Mouse (Mus musculus) liver, embryonic 14.5 days (tissue): ENCODE results near the gene Ntng2. TPM values are rescaled to one million over a fixed set of nuclear protein-coding genes. Genes with fewer than 3 reads are reported as not detected.

Experiments used
- ATAC-seq: fragments of 200-750 bp; cut with Nextera tagmentation; 2 replicates; pipeline ENCODE4 v1.8.0; 2017; ENCODE audit warnings: moderate number of reproducible peaks, mild to moderate bottlenecking, moderate library complexity; ENCODE audit not compliant: insufficient read depth
- DNase-seq, 3 experiments: peaks; one replicate each; pipeline ENCODE4 v3.0.0-alpha.2; 2012 to 2013; ENCODE audit warnings: low read depth in 3 of 3, low spot score in 3 of 3
- H3K27ac ChIP-seq: fragments of 300-500 bp; sonication (generic); 2 replicates; pipeline ENCODE4 v1.5.1; 2014; ENCODE audit warnings: moderate library complexity, mild to moderate bottlenecking, control low read depth, inconsistent platforms
- H3K27me3 ChIP-seq: fragments of 300-500 bp; sonication (generic); 2 replicates; pipeline ENCODE4 v1.6.1; 2014; ENCODE audit warnings: mild to moderate bottlenecking, low read length, moderate library complexity; ENCODE audit not compliant: control insufficient read depth, insufficient read depth
- H3K36me3 ChIP-seq: fragments of 300-500 bp; sonication (generic); replicated peaks from 2 replicates; pipeline ENCODE4 v1.6.1; 2014; ENCODE audit warnings: low read depth; ENCODE audit not compliant: control insufficient read depth, insufficient read depth
- H3K4me1 ChIP-seq, 2 experiments: fragments of 200-500 bp in 1 of 2; fragments of 300-500 bp in 1 of 2; sonication (generic) in 1 of 2; replicated peaks; 2 replicates each; pipeline ENCODE4 v1.6.1; 2012 to 2014; ENCODE audit warnings: antibody characterized with exemption in 1 of 2, inconsistent platforms in 1 of 2, low read length in 1 of 2; ENCODE audit not compliant: control insufficient read depth in 2 of 2, insufficient read depth in 2 of 2
- H3K4me2 ChIP-seq: fragments of 300-500 bp; sonication (generic); 2 replicates; pipeline ENCODE4 v1.6.1; 2014; ENCODE audit warnings: low read depth, mild to moderate bottlenecking, control low read depth, moderate library complexity
- H3K4me3 ChIP-seq, 2 experiments: fragments of 200-500 bp in 1 of 2; fragments of 300-500 bp in 1 of 2; sonication (generic) in 1 of 2; 2 replicates each; pipeline ENCODE4 v1.5.1; 2012 to 2014; ENCODE audit warnings: low read depth in 2 of 2, low read length in 2 of 2, mild to moderate bottlenecking in 2 of 2, control low read depth in 1 of 2, inconsistent platforms in 1 of 2, moderate library complexity in 1 of 2; ENCODE audit not compliant: insufficient read depth in 1 of 2
- H3K9ac ChIP-seq: fragments of 300-500 bp; sonication (generic); replicated peaks from 2 replicates; pipeline ENCODE4 v1.6.1; 2014; ENCODE audit warnings: mild to moderate bottlenecking, control low read depth, moderate library complexity
- H3K9me3 ChIP-seq: fragments of 300-500 bp; sonication (generic); 2 replicates; pipeline ENCODE4 v1.6.1; 2016; ENCODE audit warnings: low read length, mixed read lengths; ENCODE audit not compliant: control insufficient read depth
- CTCF ChIP-seq: IDR thresholded peaks from 2 replicates; pipeline ENCODE4 v1.5.1; 2016; ENCODE audit warnings: antibody characterized with exemption, low read depth, control low read depth
- EP300 ChIP-seq: IDR thresholded peaks from 2 replicates; pipeline ENCODE4 v1.6.1; 2016; ENCODE audit warnings: antibody characterized with exemption, low read depth
- WGBS: fragments of 180-500 bp; shearing (Covaris S2); extraction: QIAGEN DNeasy Blood & Tissue Kit; methylation state at CpG from one replicate; pipeline ENCODE4 v1.1.7; 2014; ENCODE audit not compliant: insufficient replicate concordance; 5-methylcytosine and 5-hydroxymethylcytosine counted together
- polyA plus RNA-seq, 2 experiments: library from polyadenylated mRNA; depleted of rRNA in 1 of 2; stranded (reverse) in 1 of 2; unstranded in 1 of 2; fragments of >200 nt; fragmentation: Nextera tagmentation in 1 of 2; extraction: Ambion mirVana in 1 of 2; gene quantifications; 2 replicates each; pipeline versions ENCODE4 v1.2.1 to v1.2.3; 2012 to 2014

Ntng2 gene
- polyA plus RNA-seq, 2 experiments = 0.22 to 0.34 TPM

DNA sequence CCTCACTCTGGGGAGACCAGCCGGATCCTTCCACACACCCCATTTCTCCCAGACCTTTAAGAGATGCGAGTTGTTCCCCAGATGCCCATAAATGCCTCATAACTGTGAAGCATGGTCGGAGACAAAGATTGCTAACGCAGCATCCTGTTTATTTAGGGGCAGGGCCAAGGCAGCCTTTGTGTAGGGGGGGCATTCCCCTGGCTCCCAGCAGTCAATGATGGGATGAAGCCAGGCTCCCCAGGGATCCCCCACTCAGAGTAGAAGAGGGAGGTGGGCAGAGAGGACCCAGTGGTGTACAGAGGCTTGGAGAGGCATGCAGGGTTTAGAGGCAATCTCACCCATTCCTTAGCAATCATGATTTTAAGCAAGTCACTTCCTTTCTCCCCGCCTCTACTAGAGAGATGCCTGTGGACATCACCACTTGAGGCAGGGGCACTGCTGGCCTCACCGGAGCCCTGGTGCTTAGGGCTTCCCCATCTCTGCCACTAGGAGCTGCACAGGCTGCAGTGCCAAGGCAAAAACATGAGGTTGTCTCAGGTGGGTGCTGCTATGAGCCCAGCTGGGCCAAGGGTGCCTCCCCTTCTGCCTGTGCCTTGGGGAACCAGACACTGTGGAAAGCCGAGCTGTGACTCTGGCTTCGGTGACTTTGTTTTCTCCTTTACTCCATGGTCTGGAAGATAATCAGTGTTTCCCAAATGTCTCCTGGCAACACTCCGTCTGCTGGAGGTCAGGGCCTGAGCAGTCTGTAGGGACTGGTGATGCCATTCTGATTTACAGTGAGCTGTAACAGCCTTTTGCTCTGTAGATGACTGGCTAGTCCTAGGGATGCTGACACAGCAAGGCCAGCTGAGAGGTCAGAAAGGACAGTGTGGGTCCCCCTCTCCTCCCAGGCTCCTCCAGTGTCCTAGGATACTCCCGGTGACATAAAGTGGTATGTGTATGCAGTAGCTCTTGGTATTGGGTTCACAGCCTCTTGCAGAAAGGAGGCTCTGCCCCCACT, 61.3 kb downstream of the Ntng2 start:
- H3K27ac ChIP-seq = no peak overlapping the region
- H3K4me3 ChIP-seq = no peak overlapping the region
- 55% methylated on average over 10 of the region's 10 CpGs for WGBS
- no peak for ATAC-seq
- no peak for DNase-seq
- TF ChIP-seq CTCF = no peak
- no peak for TF ChIP-seq EP300
- no peaks in the 10 kb centered on the region for H3K36me3 ChIP-seq
- H3K4me2 ChIP-seq = no peak overlapping the region
- H3K4me1 ChIP-seq = no peaks in the 10 kb centered on the region
- no peaks in the 10 kb centered on the region for H3K9me3 ChIP-seq
- no peak overlapping the region for H3K9ac ChIP-seq
- peaks cover 13% of the 10 kb centered on the region for H3K27me3 ChIP-seq

DNA sequence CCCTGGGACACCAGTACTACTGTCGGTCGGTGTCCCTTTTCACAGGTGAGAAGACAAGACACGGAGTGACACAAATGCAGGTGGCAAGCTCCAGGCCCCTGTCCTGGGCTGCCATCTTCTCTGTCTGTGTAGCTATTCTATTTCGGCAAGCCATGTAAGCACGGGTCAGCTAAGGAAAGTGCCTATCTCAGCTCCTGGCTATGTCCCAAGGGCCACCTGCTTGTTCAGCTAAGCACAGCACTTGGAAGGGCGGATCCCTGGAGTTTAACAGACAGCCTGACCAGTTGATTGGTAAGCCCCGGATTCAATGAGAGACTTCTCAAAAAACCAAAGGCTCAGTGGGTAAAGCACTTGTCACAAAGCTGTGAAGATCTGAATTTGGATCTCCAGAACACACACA, 62.4 kb downstream of the Ntng2 start:
- ATAC-seq (no peak), DNase-seq (no peak)
- no peak overlapping the region for H3K4me3 ChIP-seq
- no peaks in the 10 kb centered on the region for H3K9me3 ChIP-seq
- no peak overlapping the region for H3K9ac ChIP-seq
- no peaks in the 10 kb centered on the region for H3K4me1 ChIP-seq
- no peaks in the 10 kb centered on the region for H3K36me3 ChIP-seq
- no peak overlapping the region for H3K4me2 ChIP-seq
- peaks cover 8% of the 10 kb centered on the region for H3K27me3 ChIP-seq
- H3K27ac ChIP-seq = no peak overlapping the region
- 63% methylated on average over 7 of the region's 7 CpGs for WGBS
- TF ChIP-seq EP300 (no peak), CTCF (no peak)

DNA sequence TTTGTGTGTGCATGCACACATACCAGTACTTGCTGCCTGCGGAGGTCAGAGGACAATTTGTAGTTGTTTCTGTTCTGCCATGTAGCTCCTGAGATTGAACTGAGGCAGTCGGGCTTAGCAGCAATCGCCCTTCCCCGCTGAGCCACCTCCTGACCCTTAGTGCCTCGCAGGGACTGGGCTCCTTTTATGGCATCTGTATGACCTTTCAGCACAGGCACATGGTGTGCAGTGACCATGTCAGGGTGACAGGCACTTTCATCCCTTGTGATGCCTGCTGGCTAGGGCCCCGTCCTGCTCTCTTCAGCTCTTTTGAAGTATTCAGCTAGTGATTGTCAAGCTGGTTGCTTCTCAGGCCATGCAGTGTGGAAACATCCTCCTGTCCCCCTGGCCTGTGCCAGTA, 66.6 kb downstream of the Ntng2 start:
- Histone ChIP-seq H3K27me3 (no peaks in the 10 kb centered on the region), H3K4me2 (no peak overlapping the region), H3K4me1 (no peaks in the 10 kb centered on the region), H3K27ac (no peak overlapping the region), H3K36me3 (no peaks in the 10 kb centered on the region), H3K4me3 (no peak overlapping the region), H3K9ac (no peak overlapping the region), H3K9me3 (no peaks in the 10 kb centered on the region)
- no peak for TF ChIP-seq EP300
- no peak for TF ChIP-seq CTCF
- 70% methylated on average over 6 of the region's 6 CpGs for WGBS
- DNase-seq (no peak), ATAC-seq (no peak)

DNA sequence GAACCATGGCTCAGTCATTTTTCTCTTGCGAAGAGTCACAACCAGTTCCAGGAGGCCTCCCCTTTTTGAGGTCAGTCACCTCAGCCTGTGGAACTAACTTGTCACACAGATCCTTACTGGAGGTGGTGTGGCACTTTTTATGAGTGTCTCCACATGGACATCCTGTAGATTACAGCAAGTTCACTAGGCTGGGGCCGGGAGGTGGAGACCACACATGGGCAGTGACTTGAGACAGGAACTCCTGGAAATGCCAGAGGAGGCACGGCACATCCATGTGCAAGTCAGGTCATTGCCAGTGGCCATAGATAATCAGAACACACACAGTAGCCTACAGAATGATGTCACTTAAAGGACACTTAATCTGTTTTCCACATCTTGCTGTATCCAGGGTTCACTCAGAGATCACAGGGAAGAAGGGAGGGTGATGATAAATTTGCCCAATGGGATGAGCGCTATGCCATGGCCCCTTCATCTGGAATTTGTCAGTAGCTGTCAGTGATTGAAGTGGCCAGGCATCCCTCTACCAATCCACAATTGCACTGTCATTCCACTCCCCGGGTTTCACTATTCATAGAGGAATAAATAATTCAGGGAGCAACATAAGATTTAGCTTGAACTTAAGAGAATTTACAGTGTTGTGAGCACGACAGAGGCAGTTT, 69.4 kb downstream of the Ntng2 start:
- ATAC-seq (no peak), DNase-seq (no peak)
- no peak overlapping the region for H3K27ac ChIP-seq
- H3K36me3 ChIP-seq = peaks cover 5% of the 10 kb centered on the region
- no peaks in the 10 kb centered on the region for H3K4me1 ChIP-seq
- no peak overlapping the region for H3K9ac ChIP-seq
- H3K9me3 ChIP-seq = no peaks in the 10 kb centered on the region
- TF ChIP-seq CTCF (no peak), EP300 (no peak)
- 55% methylated on average over 6 of the region's 6 CpGs for WGBS
- no peak overlapping the region for H3K4me2 ChIP-seq
- H3K4me3 ChIP-seq = no peak overlapping the region
- H3K27me3 ChIP-seq = no peaks in the 10 kb centered on the region

DNA sequence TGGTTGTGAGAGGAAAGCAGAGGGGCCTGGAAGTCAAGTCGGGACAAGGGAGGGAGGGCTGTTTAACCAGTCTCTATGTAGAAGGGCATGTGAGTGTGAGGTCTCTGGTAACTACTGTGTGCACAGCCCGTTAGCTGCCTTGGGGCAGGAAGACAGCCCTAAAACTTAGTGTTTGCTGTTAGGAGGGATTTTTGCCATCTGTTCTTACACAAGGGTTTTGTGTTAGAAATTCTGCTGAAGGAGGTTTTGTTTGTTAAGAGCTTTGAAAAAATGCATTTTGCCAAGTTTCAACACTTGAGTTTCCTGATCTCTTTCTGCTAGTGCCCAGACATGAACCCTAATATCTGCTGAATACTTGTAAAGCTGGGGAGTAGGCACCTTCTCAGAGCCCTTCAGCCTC, 71.7 kb downstream of the Ntng2 start:
- no peak overlapping the region for H3K4me3 ChIP-seq
- no peak overlapping the region for H3K4me2 ChIP-seq
- H3K9me3 ChIP-seq = no peaks in the 10 kb centered on the region
- no peak for DNase-seq
- H3K27ac ChIP-seq = no peak overlapping the region
- WGBS = 69% methylated on average over 2 of the region's 2 CpGs
- H3K9ac ChIP-seq = no peak overlapping the region
- peaks cover 13% of the 10 kb centered on the region for H3K36me3 ChIP-seq
- H3K27me3 ChIP-seq = no peaks in the 10 kb centered on the region
- ATAC-seq = no peak
- TF ChIP-seq CTCF = no peak
- no peak for TF ChIP-seq EP300
- H3K4me1 ChIP-seq = no peaks in the 10 kb centered on the region
